Mouse (Mus musculus) 416B (cell line): ENCODE measurements at regions not wholly inside any gene's neighbourhood (a gene's known extent, or its start where the extent isn't known, plus 50 kb on each side); places are given as distances from the start of the nearest gene placed in this dataset.
"Not testable (repeated sequence)": the region's sequence is repeated elsewhere in the genome, so short reads cannot be mapped to it uniquely, and the experiment has no call there.

Experiments
- DNase-seq: peaks from one replicate; pipeline ENCODE4 v3.0.0; 2011; ENCODE audit warnings: low read depth

DNA sequence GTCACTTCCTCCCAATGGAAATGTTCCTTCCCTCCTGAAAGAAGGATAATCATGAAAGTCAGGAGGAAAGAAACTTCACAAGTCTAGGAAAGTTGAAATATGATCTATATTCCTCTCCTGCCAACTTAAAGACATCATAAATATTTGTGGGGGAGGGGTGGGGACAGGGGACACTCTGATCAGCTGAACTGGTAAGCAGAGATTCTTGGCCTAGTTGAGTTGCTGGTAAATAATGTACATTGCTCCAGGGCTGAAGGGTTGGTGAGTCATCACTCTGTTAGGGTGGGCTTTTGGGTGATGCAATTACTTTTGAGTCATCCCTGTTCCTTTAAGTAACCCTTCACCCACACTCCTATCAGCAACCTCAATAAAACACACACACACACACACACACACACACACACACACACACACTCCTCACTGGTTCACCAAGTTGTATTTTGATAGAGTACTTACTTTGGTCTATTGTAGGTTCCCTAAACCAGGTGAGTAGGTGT lies 56.0 kb downstream of the Ccdc71l start:
- peak; percentile 70 for DNase-seq

DNA sequence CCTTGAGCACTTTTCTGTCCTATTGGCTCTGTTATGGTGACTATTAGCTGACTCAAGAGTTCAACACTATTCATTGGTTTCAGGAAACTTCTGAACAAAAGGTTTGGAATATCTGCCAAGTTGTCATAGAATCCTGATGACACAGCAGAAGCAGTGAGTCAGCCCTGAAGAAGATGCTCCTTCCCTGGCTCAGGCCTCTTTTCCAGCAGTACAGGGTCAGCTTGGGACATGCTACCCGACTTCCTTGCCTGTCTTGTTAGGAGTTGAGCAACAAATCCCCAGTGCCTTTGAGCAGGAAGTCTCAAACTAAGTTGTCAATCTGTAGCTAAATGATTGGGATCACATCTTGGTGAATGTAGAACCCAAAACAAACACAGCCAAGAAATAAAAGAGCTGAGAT lies 56.6 kb downstream of the Ccdc71l start:
- DNase-seq: peak; percentile 6

DNA sequence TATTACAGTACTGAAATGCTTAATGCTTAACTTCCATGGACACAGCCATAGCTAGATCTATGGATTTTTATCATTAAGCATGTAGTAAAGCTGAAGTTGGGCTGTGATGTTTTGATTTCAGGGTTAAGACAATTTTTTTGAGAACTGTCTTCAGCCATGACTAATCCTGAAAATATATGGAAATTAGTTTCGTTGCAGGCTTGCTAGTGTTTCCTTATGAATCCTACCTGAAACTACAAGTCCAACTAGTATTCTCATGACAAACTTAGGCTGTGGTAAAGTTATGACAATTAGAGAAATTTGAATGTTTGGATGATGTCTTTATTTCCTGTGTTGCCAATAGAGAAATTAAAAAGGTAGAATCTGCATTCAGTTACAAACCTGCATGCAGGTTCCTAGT lies 59.7 kb downstream of the Ccdc71l start:
- DNase-seq: no peak

DNA sequence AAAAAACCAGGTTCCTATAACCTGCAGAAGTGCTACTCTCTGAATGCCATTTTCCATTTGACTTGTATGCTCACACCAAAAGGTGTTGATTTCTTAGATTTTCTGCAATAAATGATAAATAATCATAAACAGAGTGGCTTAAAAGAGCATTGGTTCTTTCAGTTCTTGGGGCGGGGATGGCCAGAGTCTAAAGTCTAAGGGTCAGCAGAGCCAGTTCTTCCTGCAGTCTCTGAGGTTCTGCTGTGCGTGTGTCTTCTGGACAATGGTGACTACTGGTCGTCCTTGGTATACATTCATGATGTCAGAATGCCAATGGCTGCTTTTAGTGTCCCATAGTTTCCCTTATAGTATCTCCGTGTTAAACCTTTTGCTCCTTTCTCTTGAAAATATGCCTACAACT lies 66.3 kb downstream of the Ccdc71l start:
- DNase-seq: no peak

DNA sequence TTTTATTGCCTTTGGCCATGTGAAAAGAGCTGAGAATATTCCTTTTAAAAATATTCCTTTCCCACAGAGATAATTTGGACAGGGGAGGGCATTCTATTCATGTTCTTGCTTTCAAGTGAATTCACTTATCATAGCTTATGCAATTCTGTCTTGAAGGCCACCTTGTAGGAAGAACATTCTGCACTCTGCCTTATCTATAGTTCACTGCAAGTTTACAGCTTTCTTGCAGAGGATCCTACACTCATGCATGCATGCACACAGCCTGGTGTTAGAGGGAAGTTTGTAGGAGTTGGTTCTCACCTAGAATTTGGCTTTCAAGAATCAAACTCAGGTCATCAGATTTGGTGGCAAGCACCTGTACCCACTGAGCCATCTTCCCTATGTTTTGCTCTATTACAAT lies 67.4 kb downstream of the Ccdc71l start:
- no peak for DNase-seq

GRCm38 (mm10) chr12:32449373-32449772 lies 70.9 kb downstream of the Ccdc71l start:
- no peak for DNase-seq

GRCm38 (mm10) chr12:32451226-32451625 lies 72.7 kb downstream of the Ccdc71l start:
- no peak for DNase-seq

GRCm38 (mm10) chr12:32454794-32455193 lies 76.3 kb downstream of the Ccdc71l start:
- no peak for DNase-seq

DNA sequence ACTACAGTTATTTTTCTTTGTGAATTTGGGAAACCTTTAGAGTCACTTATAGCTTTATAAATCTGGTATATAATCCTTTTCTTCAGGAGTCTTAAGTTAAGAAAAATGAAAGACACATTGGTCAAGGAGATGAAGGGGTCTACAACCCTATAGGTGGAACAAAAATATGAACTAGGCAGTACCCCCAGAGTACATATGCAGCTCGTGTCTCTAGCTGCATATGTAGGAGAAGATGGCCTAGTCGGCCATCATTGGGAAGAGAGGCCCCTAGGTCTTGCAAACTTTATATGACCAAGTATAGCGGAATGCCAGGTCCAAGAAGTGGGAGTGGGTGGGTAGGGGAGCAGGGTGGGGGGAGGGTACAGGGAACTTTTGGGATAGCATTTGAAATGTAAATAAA lies 76.7 kb downstream of the Ccdc71l start:
- DNase-seq: not testable (repeated sequence)

DNA sequence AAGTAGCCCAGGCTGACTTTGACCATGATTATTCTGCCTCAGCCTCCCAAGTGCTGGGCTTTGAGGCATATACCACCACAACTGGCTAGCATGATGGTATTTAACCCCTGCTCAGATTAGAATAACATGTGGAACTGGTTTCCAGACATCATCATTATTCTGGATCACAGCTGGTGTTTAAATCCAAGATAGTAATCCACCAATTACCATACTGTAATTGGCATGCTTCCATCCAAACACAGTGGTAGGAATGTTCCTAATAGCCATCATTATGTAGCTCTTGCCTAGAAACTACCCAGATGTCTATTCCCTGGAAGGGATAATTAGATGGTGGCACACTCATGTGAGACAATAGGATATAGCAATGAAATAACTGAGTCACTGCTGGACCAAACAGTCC lies 77.4 kb downstream of the Ccdc71l start:
- no peak for DNase-seq

DNA sequence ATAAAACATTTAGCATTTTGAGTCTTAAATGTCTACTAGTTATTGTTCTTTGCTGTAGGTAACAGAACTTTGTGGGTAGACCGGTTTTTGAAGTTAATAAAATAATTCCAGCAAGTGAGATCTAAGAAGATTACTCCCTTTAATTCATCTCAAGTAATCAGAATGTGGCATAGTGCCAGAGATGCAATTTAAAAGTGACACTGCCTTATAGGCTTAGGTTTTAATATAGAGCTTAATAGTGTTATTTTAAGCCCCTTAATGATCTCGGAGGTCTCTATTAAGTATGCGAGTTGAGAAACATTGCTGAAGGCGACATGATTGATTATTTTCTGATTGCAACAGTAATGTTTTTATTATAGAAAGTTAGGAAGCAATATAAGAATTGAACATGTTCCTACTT lies 78.3 kb downstream of the Ccdc71l start:
- no peak for DNase-seq

GRCm38 (mm10) chr12:32458386-32458785 lies 79.9 kb downstream of the Ccdc71l start:
- no peak for DNase-seq

GRCm38 (mm10) chr12:32460330-32460998 lies 82.0 kb downstream of the Ccdc71l start:
- DNase-seq: no peak

DNA sequence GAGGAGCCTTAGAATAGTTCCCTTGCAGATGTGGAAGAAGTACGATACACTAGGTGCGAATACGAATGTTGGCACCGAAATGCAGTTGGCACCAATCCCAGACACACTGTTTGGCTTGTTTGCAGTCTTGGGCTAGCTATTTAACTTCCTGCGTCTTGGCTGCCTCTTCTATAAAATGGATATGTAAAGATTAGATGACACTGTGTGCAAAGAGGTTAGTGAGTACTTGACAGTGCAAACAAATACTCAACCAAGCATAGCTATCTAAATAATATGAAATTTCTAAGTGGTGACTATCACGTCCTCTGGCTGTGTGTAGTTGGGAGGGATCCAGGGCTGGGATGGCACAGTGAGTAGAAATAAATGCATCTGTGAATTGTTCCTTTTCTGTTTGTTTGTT lies 86.9 kb downstream of the Ccdc71l start:
- DNase-seq: no peak

GRCm38 (mm10) chr12:32469863-32470262 lies 91.4 kb downstream of the Ccdc71l start:
- DNase-seq: no peak

DNA sequence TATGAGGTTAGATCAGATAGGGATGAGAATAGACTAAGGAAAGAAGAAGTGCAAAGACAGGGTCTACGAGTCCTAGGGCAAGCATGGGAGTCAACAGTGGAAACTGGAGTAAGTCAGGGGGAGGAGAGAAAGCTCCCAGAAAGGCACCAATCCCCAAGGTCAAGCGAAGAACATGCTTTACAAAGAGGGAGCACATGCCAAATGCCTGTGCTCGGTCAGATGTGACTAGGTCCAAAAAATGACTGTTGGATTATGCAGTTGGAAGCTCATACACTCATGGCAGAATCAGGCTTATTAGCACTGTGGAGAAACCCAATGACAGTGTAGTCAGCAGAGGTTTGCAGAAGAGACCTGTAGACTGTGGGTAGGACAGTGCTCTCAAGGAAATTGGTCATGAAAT lies 100.9 kb downstream of the Ccdc71l start:
- no peak for DNase-seq

DNA sequence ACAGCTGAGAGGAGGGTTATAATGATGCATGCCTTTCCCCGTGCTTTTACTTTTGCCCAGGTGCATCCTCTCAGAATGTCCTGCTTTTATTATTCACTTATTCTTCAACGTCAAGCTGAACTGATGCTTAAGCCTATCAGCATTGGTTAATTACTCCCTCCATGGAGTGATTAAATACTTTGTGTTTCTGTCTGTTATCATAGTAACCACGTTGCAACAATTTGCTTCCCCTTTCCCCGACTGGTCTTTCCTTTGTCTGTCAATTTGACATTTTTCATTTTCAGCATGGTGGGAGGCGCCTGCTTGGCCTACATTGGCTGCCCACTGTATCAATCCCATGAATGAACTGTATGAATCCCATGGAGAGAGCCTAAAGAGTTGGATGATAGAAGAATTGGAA lies 101.8 kb downstream of the Ccdc71l start:
- no peak for DNase-seq

GRCm38 (mm10) chr12:32481051-32481450 lies 102.5 kb downstream of the Ccdc71l start:
- DNase-seq: no peak

GRCm38 (mm10) chr12:32482343-32482742 lies 103.8 kb downstream of the Ccdc71l start:
- DNase-seq: no peak

DNA sequence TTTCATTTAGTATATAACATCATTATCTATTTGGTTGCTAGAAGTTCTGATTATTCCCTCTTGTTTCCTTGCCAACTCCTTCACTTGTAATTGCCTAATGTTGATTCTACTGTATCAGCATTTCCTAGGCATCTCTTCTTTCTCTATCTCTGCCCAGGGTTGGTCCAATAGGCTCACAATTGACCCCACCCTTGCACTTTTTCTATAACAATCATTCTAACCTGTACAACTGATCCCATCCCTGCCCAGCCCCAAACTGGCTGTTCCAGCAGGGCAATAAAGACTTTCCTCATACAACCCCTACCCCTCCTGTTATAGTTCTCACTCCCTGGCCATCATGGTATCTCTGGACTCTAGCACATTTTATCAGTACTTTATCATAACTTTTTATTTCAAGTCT lies 104.3 kb downstream of the Ccdc71l start:
- DNase-seq: no peak

DNA sequence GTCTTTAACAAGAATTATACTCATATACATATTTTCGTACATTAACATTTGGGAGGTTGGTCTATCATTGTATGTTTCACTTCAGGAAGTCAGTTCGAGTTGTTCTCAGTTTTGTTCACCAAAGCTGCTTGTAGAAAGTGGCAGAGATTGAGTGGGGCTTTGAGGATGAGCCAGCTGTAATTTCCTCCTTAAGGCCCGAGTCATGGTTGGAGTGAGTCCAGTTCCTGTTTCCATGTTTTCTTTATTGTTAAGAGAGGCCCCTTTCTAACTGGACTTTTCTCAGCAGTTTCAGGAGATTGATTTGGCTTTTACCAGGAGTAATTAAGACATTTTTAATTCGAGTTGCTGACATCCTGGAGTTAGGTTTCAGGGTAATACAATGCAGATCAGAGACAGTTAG lies 107.7 kb downstream of the Ccdc71l start:
- DNase-seq: peak; percentile 36

GRCm38 (mm10) chr12:32486729-32487128 lies 108.2 kb downstream of the Ccdc71l start:
- DNase-seq: peak; percentile 69

- peak; percentile 20 for DNase-seq
These were observed 109.5 kb downstream of the Ccdc71l start for GRCm38 (mm10) chr12:32487883-32488577.

GRCm38 (mm10) chr12:32488578-32488892 lies 110.0 kb downstream of the Ccdc71l start:
- DNase-seq: no peak
